Mouse (Mus musculus): ENCODE results near the gene Faxc.

The Faxc gene

DNA sequence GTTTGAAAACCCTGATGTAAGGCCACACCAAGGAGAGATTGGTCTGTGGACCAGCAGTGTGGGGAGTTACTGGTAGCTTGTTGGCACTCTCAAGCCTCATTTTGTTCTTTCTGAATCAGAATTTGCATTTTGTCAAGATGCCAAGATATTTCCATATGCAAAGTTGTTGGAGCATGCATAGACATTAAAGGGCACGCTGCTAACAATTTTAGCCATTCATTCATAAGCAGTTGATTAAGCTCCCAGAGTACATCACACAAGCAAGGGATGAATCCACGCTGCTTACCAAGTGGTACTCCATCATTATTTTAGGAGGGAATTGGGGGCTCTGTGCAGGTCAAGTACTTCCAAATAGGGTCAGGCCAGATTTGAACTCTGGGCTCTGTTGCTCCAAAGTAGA lies 98.8 kb downstream of the Faxc start:
- DNase-seq (ENCODE audit: low read depth) = no peak

Data from induced T-regulatory cell, adult 2 months (primary cell).